Mouse (Mus musculus) G1E (cell line): ENCODE data around the gene Top2a. TPM values are rescaled to one million over a fixed set of nuclear protein-coding genes. Genes with fewer than 3 reads are reported as not detected.

Source experiments
- ATAC-seq: 2 replicates; pipeline ENCODE4 v1.8.0; 2016; ENCODE audit warnings: mild to moderate bottlenecking; ENCODE audit not compliant: insufficient number of reproducible peaks, poor library complexity, low FRiP score, severe bottlenecking; ENCODE audit errors: extremely low read depth
- DNase-seq: peaks from one replicate; pipeline ENCODE4 v3.0.0; 2012; ENCODE audit warnings: low spot score
- H3K27me3 ChIP-seq: 2 replicates; pipeline ENCODE4 v1.6.1; 2012; ENCODE audit warnings: mild to moderate bottlenecking, low read length, inconsistent platforms; ENCODE audit not compliant: insufficient read depth
- H3K36me3 ChIP-seq: replicated peaks from 2 replicates; pipeline ENCODE3; 2012; ENCODE audit warnings: mild to moderate bottlenecking, inconsistent platforms
- H3K4me1 ChIP-seq: 2 replicates; pipeline ENCODE4 v1.6.1; 2012; ENCODE audit warnings: low read depth, low read length, inconsistent platforms, mixed read lengths; ENCODE audit not compliant: insufficient read depth
- H3K4me3 ChIP-seq: 2 replicates; pipeline ENCODE4 v1.5.1; 2012; ENCODE audit warnings: low read depth, mild to moderate bottlenecking, inconsistent platforms, low read length, moderate library complexity, mixed read lengths
- H3K9me3 ChIP-seq: replicated peaks from 2 replicates; pipeline ENCODE4 v1.6.1; 2012; ENCODE audit warnings: inconsistent platforms
- CTCF ChIP-seq: IDR thresholded peaks from 2 replicates; pipeline ENCODE4 v1.5.1; 2012; ENCODE audit warnings: low read depth, low read length, inconsistent platforms, mixed read lengths
- GATA1 ChIP-seq: IDR thresholded peaks from 2 replicates; pipeline ENCODE4 v1.6.1; 2012; ENCODE audit warnings: borderline replicate concordance, low read length, inconsistent platforms, mixed read lengths
- GATA2 ChIP-seq: IDR thresholded peaks from 2 replicates; pipeline ENCODE4 v1.6.1; 2012; ENCODE audit warnings: low read depth, low read length, inconsistent platforms, borderline replicate concordance
- POLR2AphosphoS5 ChIP-seq: IDR thresholded peaks from 2 replicates; pipeline ENCODE4 v1.6.1; 2012; ENCODE audit warnings: low read depth, low read length, inconsistent platforms; ENCODE audit not compliant: insufficient replicate concordance
- TAL1 ChIP-seq: conservative IDR thresholded peaks from 2 replicates; pipeline ENCODE4 v1.6.1; 2012; ENCODE audit warnings: low read depth, low read length, inconsistent platforms, mixed read lengths
- polyA plus RNA-seq: library from polyadenylated mRNA; stranded (reverse); fragments of >175 nt; gene quantifications from 2 replicates; pipeline ENCODE4 v1.2.3, GENCODE M21; 2012
- total RNA-seq, 2 experiments: library from RNA; stranded (forward) in 1 of 2; stranded (reverse) in 1 of 2; fragments of 200-1000 nt in 1 of 2; fragments of >200 nt in 1 of 2; fragmentation: Nextera tagmentation in 1 of 2; gene quantifications; 2 replicates each; pipeline ENCODE4 v1.2.3; 2014 to 2017

Gene Top2a
- 426 and 497 TPM in 2 replicates for total RNA-seq (2014; fragmentation: Nextera tagmentation)
- 717 and 752 TPM in 2 replicates for total RNA-seq (2017)
- 29.0 and 89.9 TPM in 2 replicates for polyA plus RNA-seq

GRCm38 (mm10) chr11:99023500-99024467 lies at the start of gene Top2a:
TSS of gene Top2a (minus strand) at chr11:99024189.
- H3K9me3 ChIP-seq = peaks cover 4% of the 10 kb centered on the region; the same call in 1 of the 2 replicates
- peak; percentile 90 for ATAC-seq
- H3K27me3 ChIP-seq = peaks cover 7% of the 10 kb centered on the region
- H3K4me1 ChIP-seq = peaks cover 34% of the 10 kb centered on the region
- TF ChIP-seq POLR2AphosphoS5 (peak; percentile 54; the same call in 1 of the 2 replicates), TAL1 (no peak)
- H3K36me3 ChIP-seq = peaks cover 35% of the 10 kb centered on the region
- DNase-seq = peak; percentile 97
- H3K4me3 ChIP-seq = peak within 1 kb of the TSS; percentile 83

GRCm38 (mm10) chr11:99073781-99074180 lies 49.8 kb upstream of the Top2a start:
- peaks cover 18% of the 10 kb centered on the region for H3K4me1 ChIP-seq
- TF ChIP-seq GATA1 (no peak), TAL1 (no peak), POLR2AphosphoS5 (no peak), GATA2 (no peak), CTCF (no peak)
- peaks cover 60% of the 10 kb centered on the region for H3K27me3 ChIP-seq
- DNase-seq = no peak
- ATAC-seq = no peak
- H3K36me3 ChIP-seq = no peaks in the 10 kb centered on the region
- no peaks in the 10 kb centered on the region for H3K9me3 ChIP-seq
- no peak overlapping the region for H3K4me3 ChIP-seq

- Histone ChIP-seq H3K4me3 (no peak overlapping the region), H3K27me3 (peaks cover 56% of the 10 kb centered on the region), H3K36me3 (no peaks in the 10 kb centered on the region), H3K4me1 (peaks cover 25% of the 10 kb centered on the region), H3K9me3 (no peaks in the 10 kb centered on the region)
- ATAC-seq (no peak), DNase-seq (no peak)
- no peak for TF ChIP-seq GATA1
- TF ChIP-seq TAL1 = no peak
- TF ChIP-seq CTCF = no peak
- TF ChIP-seq GATA2 = no peak
- TF ChIP-seq POLR2AphosphoS5 = no peak
Observed at GRCm38 (mm10) chr11:99071866-99072265, 47.9 kb upstream of the Top2a start.

- no peaks in the 10 kb centered on the region for H3K9me3 ChIP-seq
- DNase-seq = no peak
- H3K4me3 ChIP-seq = no peak overlapping the region
- peaks cover 22% of the 10 kb centered on the region for H3K4me1 ChIP-seq
- peaks cover 34% of the 10 kb centered on the region for H3K27me3 ChIP-seq
- TF ChIP-seq TAL1 = no peak
- TF ChIP-seq GATA1 = no peak
- no peak for TF ChIP-seq POLR2AphosphoS5
- no peak for TF ChIP-seq CTCF
- TF ChIP-seq GATA2 = no peak
- no peak for ATAC-seq
- H3K36me3 ChIP-seq = no peaks in the 10 kb centered on the region
Observed at GRCm38 (mm10) chr11:99068455-99068854, 44.5 kb upstream of the Top2a start.

- no peak for ATAC-seq
- no peak for DNase-seq
- peaks cover 35% of the 10 kb centered on the region for H3K27me3 ChIP-seq
Observed at GRCm38 (mm10) chr11:99067591-99067990, 43.6 kb upstream of the Top2a start.

GRCm38 (mm10) chr11:99065979-99066378 lies 42.0 kb upstream of the Top2a start:
- peak; percentile 60 for DNase-seq
- TF ChIP-seq GATA2 = no peak
- no peak for TF ChIP-seq POLR2AphosphoS5
- peak; percentile 76 for TF ChIP-seq CTCF
- Histone ChIP-seq H3K36me3 (no peaks in the 10 kb centered on the region), H3K27me3 (peaks cover 35% of the 10 kb centered on the region), H3K9me3 (no peaks in the 10 kb centered on the region), H3K4me3 (no peak overlapping the region), H3K4me1 (peaks cover 33% of the 10 kb centered on the region)
- peak; percentile 45; the same call in 1 of the 2 replicates for ATAC-seq

More at GRCm38 (mm10) chr11:99067591-99067990, 43.6 kb upstream of the Top2a start:
- Histone ChIP-seq H3K4me1 (peaks cover 27% of the 10 kb centered on the region), H3K4me3 (no peak overlapping the region), H3K36me3 (no peaks in the 10 kb centered on the region), H3K9me3 (no peaks in the 10 kb centered on the region)
- TF ChIP-seq CTCF (no peak), GATA2 (no peak), POLR2AphosphoS5 (no peak)
